Mouse (Mus musculus) B cell, adult 2 months (primary cell): ENCODE data around the gene Tatdn2.
A peak's percentile ranks its signal among the peaks of the same experiment; 100 is the strongest.

Experiments used
- DNase-seq, 2 experiments: peaks; one replicate each; pipeline ENCODE4 v3.0.0; 2022

Gene Tatdn2

GRCm38 (mm10) chr6:113714276-113714675, 17.4 kb downstream of the Tatdn2 start:
- DNase-seq, result peak in 1 of 2 experiments; percentile 16

GRCm38 (mm10) chr6:113714797-113715196, 17.9 kb downstream of the Tatdn2 start:
- no peak for DNase-seq

DNA sequence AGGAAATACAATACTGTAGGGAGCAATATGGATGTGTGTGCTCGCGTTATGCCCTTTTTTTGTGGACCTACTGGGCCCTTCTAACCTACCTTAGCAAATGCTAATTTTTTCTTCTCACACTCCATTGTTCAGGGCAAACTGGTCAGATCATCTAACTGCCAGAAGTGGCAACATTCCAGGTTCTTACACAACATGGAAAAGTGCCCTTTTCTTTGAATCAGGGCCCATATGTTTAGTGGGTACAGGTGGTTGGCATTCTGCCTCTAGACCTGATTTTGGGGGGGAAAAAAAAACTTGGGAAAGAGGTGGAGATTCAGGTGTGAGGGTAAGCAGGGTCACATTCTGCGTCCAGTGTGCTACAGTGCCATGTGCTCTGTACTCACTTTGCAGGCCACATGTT, 20.7 kb downstream of the Tatdn2 start:
- DNase-seq, result no peak

GRCm38 (mm10) chr6:113719878-113720277, 23.0 kb downstream of the Tatdn2 start, which contains the start of gene Ghrl:
Gene Ghrl, minus strand, starts transcription at chr6:113719880.
- DNase-seq, result no peak

GRCm38 (mm10) chr6:113721061-113721460, 24.2 kb downstream of the Tatdn2 start:
- DNase-seq, result no peak

- no peak for DNase-seq
Measured at GRCm38 (mm10) chr6:113728181-113728580, 31.3 kb downstream of the Tatdn2 start.

DNA sequence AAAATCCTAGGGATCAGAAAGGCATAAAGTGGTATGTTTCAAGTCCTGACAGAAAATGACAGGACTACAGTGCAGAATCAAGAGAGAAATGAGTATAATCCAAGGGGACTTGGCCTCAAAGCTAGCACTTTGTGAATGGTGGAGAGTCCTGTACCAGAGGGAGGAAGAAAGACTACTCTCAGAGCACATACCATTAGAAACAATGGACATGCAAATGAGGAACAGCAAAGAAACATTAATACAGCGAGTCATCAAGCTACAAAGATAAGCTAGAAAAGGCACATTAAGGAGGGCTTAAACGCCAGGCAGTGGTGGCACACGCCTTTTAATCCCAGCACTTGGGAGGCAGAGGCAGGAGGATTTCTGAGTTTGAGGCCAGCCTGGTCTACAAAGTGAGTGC, 34.4 kb downstream of the Tatdn2 start:
- DNase-seq, result no peak

DNA sequence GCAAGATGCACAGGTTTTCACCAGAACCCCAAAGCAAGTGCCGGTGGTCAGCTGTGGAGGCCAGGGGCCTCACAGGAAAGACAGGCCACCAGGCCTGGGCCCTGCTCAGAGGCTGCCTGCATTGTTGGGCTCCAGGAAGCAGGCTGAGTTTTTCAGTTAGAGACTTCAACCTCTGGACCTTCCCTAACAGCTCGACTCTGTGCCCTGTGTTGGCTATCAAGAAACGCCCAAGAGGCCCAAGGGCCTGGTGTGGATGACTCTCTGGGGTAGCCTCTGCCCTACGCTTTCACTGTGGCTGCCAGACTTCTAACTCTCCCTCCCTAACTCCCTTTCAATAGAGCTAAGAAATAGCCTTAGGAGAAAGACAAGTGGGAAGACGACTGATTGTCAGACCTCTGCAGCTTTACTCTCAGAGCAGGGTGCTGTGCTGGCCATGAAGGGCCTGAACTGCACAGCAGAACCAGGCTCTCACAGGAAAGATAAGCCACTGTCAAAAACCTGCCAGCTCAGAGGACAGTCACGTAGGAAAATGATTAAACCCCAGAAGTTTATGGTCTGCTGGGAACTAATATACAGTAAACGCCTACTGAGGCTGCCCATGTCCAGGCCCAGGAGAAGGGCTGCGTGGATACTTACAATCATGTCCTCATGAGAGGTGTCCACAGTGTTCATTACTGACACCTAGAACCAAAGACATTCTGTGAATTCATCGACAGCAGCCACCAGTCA, 40.6 kb downstream of the Tatdn2 start:
- no peak for DNase-seq

DNA sequence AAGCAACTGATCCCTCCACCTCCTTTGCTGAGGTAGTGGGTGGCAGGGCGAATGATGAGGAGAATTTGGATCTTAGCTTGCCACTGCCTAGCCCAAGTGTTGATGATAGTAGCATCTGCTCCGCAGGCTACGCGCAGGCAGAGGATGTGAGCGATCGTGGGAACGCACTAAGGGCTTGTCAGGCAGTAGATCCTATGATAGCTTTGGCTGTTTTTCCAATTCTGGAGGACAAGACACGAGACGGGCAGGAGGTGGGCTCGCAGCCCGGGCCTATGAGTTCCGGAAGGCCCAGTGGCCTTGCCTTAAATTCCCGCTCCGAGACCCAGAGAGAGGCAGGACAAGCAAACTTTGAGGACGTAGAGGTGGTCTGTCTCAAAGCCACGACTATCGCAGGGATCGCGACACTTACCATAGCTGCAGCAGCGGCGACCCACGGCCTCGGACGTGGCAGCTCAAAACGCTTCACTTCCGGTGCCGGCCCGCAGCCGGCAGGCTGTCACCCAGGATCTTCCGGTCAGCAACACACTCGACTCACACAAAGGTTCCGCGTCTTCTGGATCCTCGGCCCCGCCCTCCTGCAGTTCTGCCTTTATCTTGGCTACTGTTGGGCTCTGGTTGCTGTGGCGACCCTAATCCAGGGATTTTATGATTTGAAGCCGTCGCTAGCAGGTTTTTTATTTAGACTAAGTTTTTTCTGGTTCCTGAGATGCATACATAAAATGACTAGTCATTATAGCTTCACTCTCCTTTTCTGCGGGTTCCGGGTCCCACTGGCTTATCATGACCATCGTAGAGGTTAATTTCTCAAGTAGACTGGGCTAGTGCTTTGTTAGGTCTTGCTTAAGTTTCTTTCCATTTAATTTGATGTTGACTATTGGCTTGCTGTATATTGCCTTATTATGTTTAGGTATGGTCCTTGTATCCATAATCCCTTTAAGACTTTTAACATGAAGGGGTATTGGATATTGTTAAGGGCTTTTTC, 43.7 kb downstream of the Tatdn2 start, which contains the start of gene Sec13:
Gene Sec13, minus strand, starts transcription at position 508 of the 982 bp plus-strand sequence.
- peak; percentile 91 for DNase-seq

- no peak for DNase-seq
Measured at GRCm38 (mm10) chr6:113741425-113741824, 44.6 kb downstream of the Tatdn2 start.

GRCm38 (mm10) chr6:113742321-113742720, 45.5 kb downstream of the Tatdn2 start:
- no peak for DNase-seq

- DNase-seq, result no peak
Measured at GRCm38 (mm10) chr6:113743111-113743510, 46.3 kb downstream of the Tatdn2 start.

DNA sequence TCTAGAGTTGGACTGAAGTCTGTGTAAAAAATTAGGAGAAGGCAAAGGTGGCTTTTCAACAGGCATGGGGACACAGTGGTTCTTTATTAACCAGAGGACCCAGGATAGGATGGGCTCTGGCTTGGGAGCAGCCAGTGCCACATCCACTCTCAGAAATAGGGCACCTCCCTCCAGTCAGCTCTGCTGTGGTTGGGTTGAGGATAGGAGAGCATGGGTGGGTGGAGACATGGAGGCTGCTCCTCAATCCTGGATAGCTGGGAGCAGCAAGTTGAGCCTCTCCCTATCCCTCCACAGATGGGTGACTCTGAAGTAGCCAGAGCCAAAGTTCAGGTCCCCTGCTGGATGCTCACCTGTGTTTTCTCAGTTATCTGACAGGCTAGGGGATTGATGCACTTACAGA, 48.3 kb downstream of the Tatdn2 start:
- no peak for DNase-seq

GRCm38 (mm10) chr6:113747284-113747683, 50.4 kb downstream of the Tatdn2 start:
- no peak for DNase-seq

DNA sequence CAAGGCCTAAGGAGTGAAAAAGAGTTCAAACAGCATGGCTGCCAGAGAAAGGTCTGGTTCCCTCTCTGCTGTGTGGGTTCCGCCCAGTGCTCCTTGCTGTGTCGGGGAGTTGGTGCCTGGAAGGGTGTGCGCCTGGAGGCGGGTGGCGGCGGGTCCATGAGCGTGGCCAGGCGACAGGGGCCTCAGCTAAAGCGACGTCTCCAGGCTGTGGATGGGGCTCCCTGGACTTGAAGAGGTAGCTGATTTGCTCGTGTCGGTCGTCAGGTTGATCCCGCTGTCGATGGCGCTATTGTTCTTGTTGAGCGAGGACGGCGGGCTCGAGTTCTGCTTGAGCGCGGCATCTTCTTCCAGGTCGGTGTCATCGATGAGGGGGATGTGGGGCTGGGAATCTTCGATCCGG, 51.5 kb downstream of the Tatdn2 start:
- no peak for DNase-seq

DNA sequence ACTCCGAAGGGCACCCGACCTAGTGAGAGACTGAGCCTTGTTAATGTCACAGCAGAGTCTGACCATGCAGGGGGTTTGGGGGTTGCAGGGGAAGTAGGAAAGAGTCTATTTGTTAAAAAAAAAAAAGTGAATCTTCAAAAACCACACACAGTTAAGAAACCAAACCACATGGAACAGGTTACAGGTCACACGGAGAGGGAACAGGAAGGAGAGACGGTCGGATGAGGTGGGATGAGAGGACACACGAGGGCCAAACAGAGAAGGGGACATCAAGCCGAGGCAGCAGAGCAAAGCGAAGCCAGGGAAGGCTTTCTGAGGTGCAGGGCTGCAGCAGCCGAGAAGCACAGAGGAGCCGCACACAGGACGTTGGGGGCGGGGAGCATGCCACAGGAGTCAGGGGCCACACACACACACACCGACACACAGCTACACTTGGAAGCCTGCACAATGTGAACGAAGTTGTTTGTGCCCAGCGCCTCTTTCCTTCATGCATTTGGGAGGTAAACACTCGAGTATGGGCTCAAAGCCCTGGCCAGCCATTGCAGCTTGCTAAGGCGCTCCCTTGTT, 52.4 kb downstream of the Tatdn2 start:
- DNase-seq, result no peak
